Mouse (Mus musculus) c-Kit-negative CD71-positive TER-119-positive erythroid progenitor cells, embryonic 14.5 days (primary cell): ENCODE measurements around the gene Akr7a5.

Experiments
- DNase-seq: peaks from one replicate; pipeline ENCODE4 v3.0.0-alpha.2; 2013; ENCODE audit warnings: low read depth, low spot score

Akr7a5 gene

GRCm38 (mm10) chr4:139351931-139352711 lies 41.6 kb downstream of the Akr7a5 start, which contains the start of the genes Mrto4, Emc1 and Ubr4:
Mrto4 (minus strand) TSS chr4:139352576.
Emc1 (plus strand) TSS chr4:139352587.
Ubr4 (plus strand) TSS chr4:139352609.
- DNase-seq: peak; percentile 76

DNA sequence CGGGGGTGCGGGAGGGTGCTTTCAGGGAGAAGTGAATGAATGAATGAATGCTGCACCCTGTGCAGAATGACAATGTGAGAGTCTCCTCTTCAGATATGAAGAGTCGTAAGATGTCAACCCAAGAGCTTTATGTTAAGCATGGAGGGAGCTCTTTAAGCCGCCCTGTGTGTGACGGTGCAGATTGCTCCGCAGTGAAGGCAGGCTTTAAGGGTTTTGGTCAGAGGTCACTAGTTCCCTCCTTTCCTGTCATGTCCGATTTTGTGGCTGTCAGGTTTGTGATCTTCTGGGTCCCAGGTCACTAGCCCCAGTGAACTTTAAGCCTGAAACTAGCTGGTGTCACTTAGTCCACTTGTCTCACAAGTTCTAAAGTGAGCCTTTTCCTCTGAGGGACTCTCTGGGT lies 42.3 kb downstream of the Akr7a5 start:
- DNase-seq: no peak

DNA sequence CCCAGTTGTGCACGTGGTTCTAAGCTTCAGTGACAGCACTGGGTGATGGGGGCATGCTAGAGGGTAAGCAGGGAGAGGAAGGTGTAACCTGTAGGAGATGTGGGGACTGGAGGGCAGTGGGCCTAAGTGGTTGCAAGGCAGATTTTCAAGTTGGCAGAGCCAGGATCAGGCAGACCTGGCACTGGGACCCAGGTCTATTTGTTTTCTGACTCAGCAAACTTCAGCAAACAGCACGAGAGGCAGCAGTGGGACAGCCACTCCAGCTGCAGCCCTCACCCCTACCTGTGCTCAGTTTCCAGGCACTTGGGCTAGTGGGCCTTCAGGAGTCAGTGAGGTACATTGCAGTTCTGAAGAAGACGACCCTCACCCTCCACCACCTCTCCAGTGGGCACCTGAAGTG lies 46.7 kb downstream of the Akr7a5 start:
- DNase-seq: no peak

DNA sequence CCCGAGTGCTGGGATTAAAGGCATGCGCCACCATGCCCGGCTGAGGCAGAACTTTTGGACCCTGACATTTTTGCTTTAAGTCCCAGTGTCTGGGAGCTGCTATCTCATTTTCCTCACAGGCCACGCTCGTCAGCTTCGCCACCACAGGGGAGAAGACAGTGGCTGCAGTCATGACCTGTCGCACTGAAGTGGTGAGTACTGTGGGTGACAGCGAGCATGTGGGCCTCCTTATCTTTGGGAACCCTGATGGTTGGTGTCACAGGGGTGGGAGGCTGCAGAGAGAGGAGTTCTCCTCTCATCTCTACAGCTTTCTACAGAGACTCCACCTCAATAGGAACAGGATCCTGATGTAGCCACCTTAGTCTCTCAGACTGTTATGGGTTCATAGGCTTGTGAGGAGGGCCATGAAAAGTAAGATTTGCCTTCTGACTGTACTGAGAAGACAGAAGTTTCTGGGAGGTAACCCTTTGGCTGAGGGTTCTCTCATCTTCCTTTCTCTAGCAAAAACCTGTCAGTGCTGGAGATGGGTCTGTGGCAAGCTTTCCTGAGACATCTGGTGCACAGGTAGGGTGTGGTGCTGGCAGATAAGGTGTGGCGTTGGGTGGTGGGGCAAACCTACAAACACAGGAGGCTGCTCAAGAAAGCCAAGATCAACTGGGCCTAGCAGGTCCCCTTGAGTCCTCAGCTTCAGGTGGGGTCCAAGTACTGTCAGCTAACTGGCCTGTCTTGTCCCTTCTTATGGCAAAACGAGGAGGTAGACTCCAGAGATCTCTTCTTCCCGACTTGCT lies 50.4 kb downstream of the Akr7a5 start:
- peak; percentile 35 for DNase-seq

GRCm38 (mm10) chr4:139367336-139367735 lies 56.8 kb downstream of the Akr7a5 start:
- DNase-seq: no peak
